Mouse (Mus musculus) CH12.LX (cell line): ENCODE data around the gene Padi6. TPM values are rescaled to one million over a fixed set of nuclear protein-coding genes. Genes with fewer than 3 reads are reported as not detected.

Source experiments
- DNase-seq: peaks from one replicate; pipeline ENCODE4 v3.0.0-alpha.2; 2013; ENCODE audit errors: extremely low read depth
- H3K27ac ChIP-seq: 2 replicates; pipeline ENCODE4 v1.5.1; 2012; ENCODE audit warnings: low read depth, mild to moderate bottlenecking, control low read depth, moderate library complexity; ENCODE audit not compliant: insufficient read depth
- H3K27me3 ChIP-seq: replicated peaks from 2 replicates; pipeline ENCODE3; 2012; ENCODE audit warnings: inconsistent platforms
- H3K36me3 ChIP-seq, 2 experiments: replicated peaks in 1 of 2; 2 replicates each; pipeline versions ENCODE3 to v1.6.1; 2012; ENCODE audit warnings: inconsistent platforms in 1 of 2, low read length in 1 of 2, mild to moderate bottlenecking in 1 of 2, mixed read lengths in 1 of 2, moderate library complexity in 1 of 2; ENCODE audit not compliant: control insufficient read depth in 1 of 2, insufficient read depth in 1 of 2
- H3K4me1 ChIP-seq, 2 experiments: 2 replicates each; pipeline ENCODE4 v1.6.1; 2012; ENCODE audit warnings: inconsistent platforms in 1 of 2, moderate library complexity in 1 of 2; ENCODE audit not compliant: insufficient read depth in 2 of 2, control insufficient read depth in 1 of 2
- H3K4me2 ChIP-seq: 2 replicates; pipeline ENCODE4 v1.6.1; 2012; ENCODE audit warnings: low read depth, mild to moderate bottlenecking, control low read depth; ENCODE audit not compliant: poor library complexity, insufficient read depth, severe bottlenecking
- H3K4me3 ChIP-seq, 3 experiments: fragments of 150-350 bp in 1 of 3; sonication (generic) in 1 of 3; replicated peaks in 1 of 3; 2 replicates each; pipeline versions ENCODE3 to v1.5.1; 2011 to 2012; ENCODE audit warnings: low read depth in 2 of 3, low read length in 2 of 3, mild to moderate bottlenecking in 2 of 3, moderate library complexity in 2 of 3, control low read depth in 1 of 3, improper control_type of control experiment in 1 of 3, inconsistent platforms in 1 of 3, mixed read lengths in 1 of 3; ENCODE audit not compliant: poor library complexity in 1 of 3
- H3K79me2 ChIP-seq: replicated peaks from 2 replicates; pipeline ENCODE4 v1.6.1; 2012; ENCODE audit warnings: mild to moderate bottlenecking, moderate library complexity; ENCODE audit not compliant: control insufficient read depth, poor library complexity, insufficient read depth, severe bottlenecking; ENCODE audit errors: extremely low read depth
- H3K9ac ChIP-seq: 2 replicates; pipeline ENCODE4 v1.6.1; 2012; ENCODE audit warnings: low read depth, mild to moderate bottlenecking, control low read depth, moderate library complexity; ENCODE audit not compliant: insufficient read depth
- H3K9me3 ChIP-seq: replicated peaks from 2 replicates; pipeline ENCODE3; 2012; ENCODE audit warnings: low read length, inconsistent platforms, mixed read lengths
- BHLHE40 ChIP-seq: IDR thresholded peaks from 2 replicates; pipeline ENCODE4 v1.6.1; 2011; ENCODE audit warnings: mild to moderate bottlenecking, low read depth, low read length, improper control_type of control experiment
- CHD1 ChIP-seq: IDR thresholded peaks from 2 replicates; pipeline ENCODE4 v1.6.1; 2012; ENCODE audit warnings: low read depth, low read length, improper control_type of control experiment, inconsistent platforms
- CTCF ChIP-seq, 2 experiments: IDR thresholded peaks in 1 of 2; conservative IDR thresholded peaks in 1 of 2; 2 replicates each; pipeline ENCODE4 v1.5.1; 2011 to 2012; ENCODE audit warnings: low read depth in 2 of 2, low read length in 2 of 2, improper control_type of control experiment in 1 of 2, inconsistent platforms in 1 of 2, mild to moderate bottlenecking in 1 of 2, moderate library complexity in 1 of 2
- ELF1 ChIP-seq: IDR thresholded peaks from 2 replicates; pipeline ENCODE4 v1.6.1; 2014; ENCODE audit warnings: low read depth, mild to moderate bottlenecking, inconsistent platforms, low read length, improper control_type of control experiment
- EP300 ChIP-seq: IDR thresholded peaks from 2 replicates; pipeline ENCODE4 v1.6.1; 2011; ENCODE audit warnings: low read length, improper control_type of control experiment
- GABPA ChIP-seq: IDR thresholded peaks from 2 replicates; pipeline ENCODE4 v1.6.1; 2012; ENCODE audit warnings: low read depth, low read length, improper control_type of control experiment, inconsistent platforms; ENCODE audit not compliant: insufficient replicate concordance
- HCFC1 ChIP-seq: IDR thresholded peaks from 2 replicates; pipeline ENCODE4 v1.6.1; 2012; ENCODE audit warnings: low read depth, mild to moderate bottlenecking, inconsistent platforms, low read length, improper control_type of control experiment
- IRF4 ChIP-seq: IDR thresholded peaks from 2 replicates; pipeline ENCODE4 v1.6.1; 2014; ENCODE audit warnings: low read depth, mild to moderate bottlenecking, inconsistent platforms, low read length, improper control_type of control experiment
- JUN ChIP-seq: IDR thresholded peaks from 2 replicates; pipeline ENCODE4 v1.6.1; 2011; ENCODE audit warnings: low read depth, mild to moderate bottlenecking, low read length, improper control_type of control experiment, moderate library complexity; ENCODE audit not compliant: insufficient read depth
- MAFK ChIP-seq: IDR thresholded peaks from 2 replicates; pipeline ENCODE4 v1.6.1; 2011; ENCODE audit warnings: low read length, improper control_type of control experiment; ENCODE audit not compliant: insufficient replicate concordance
- MAX ChIP-seq: IDR thresholded peaks from 2 replicates; pipeline ENCODE4 v1.6.1; 2011; ENCODE audit warnings: low read length, improper control_type of control experiment
- MAZ ChIP-seq: IDR thresholded peaks from 2 replicates; pipeline ENCODE4 v1.6.1; 2012; ENCODE audit warnings: low read depth, mild to moderate bottlenecking, inconsistent platforms, low read length, improper control_type of control experiment, moderate library complexity
- MXI1 ChIP-seq: IDR thresholded peaks from 2 replicates; pipeline ENCODE4 v1.6.1; 2011; ENCODE audit warnings: mild to moderate bottlenecking, low read depth, low read length, improper control_type of control experiment
- MYC ChIP-seq: IDR thresholded peaks from 2 replicates; pipeline ENCODE4 v1.6.1; 2011; ENCODE audit warnings: low read depth, mild to moderate bottlenecking, improper control_type of control experiment, low read length
- NELFE ChIP-seq: IDR thresholded peaks from 2 replicates; pipeline ENCODE4 v1.6.1; 2011; ENCODE audit warnings: low read depth, low read length, improper control_type of control experiment
- POLR2A ChIP-seq: IDR thresholded peaks from 2 replicates; pipeline ENCODE4 v1.6.1; 2011; ENCODE audit warnings: low read depth, mild to moderate bottlenecking, improper control_type of control experiment, low read length
- POLR2AphosphoS2 ChIP-seq: IDR thresholded peaks from 2 replicates; pipeline ENCODE4 v1.6.1; 2011; ENCODE audit warnings: low read depth, low read length, improper control_type of control experiment
- RAD21 ChIP-seq: IDR thresholded peaks from 2 replicates; pipeline ENCODE4 v1.6.1; 2011; ENCODE audit warnings: low read depth, mild to moderate bottlenecking, low read length, improper control_type of control experiment, moderate library complexity
- SMC3 ChIP-seq: IDR thresholded peaks from 2 replicates; pipeline ENCODE4 v1.6.1; 2011; ENCODE audit warnings: low read depth, low read length, improper control_type of control experiment
- TCF12 ChIP-seq: IDR thresholded peaks from 2 replicates; pipeline ENCODE4 v1.6.1; 2014; ENCODE audit warnings: low read depth, mild to moderate bottlenecking, inconsistent platforms, low read length, improper control_type of control experiment
- UBTF ChIP-seq: IDR thresholded peaks from 2 replicates; pipeline ENCODE4 v1.6.1; 2012; ENCODE audit warnings: low read depth, mild to moderate bottlenecking, inconsistent platforms, low read length, improper control_type of control experiment, moderate library complexity
- ZC3H11A ChIP-seq: IDR thresholded peaks from 2 replicates; pipeline ENCODE4 v1.6.1; 2012; ENCODE audit warnings: low read depth, mild to moderate bottlenecking, inconsistent platforms, low read length, improper control_type of control experiment
- ZNF384 ChIP-seq: IDR thresholded peaks from 2 replicates; pipeline ENCODE4 v1.6.1; 2012; ENCODE audit warnings: low read depth, low read length, improper control_type of control experiment, inconsistent platforms
- dilution Hi-C: fragments of 300-500 bp; cut with MboI; formaldehyde crosslinking; loops from 2 replicates; pipeline ENCODE4 v1.14.3; 2020; ENCODE audit warnings: low sequenced_read_pairs; ENCODE audit not compliant: extremely low pct_unique_long_range_greater_than_20kb, extremely low pct_ligation_motif_present
- in situ Hi-C: fragments of 300-500 bp; cut with MboI; formaldehyde crosslinking; loops from 3 replicates; pipeline ENCODE4 v1.14.3; 2019; ENCODE audit warnings: low sequenced_read_pairs, low pct_ligation_motif_present, low pct_unique_long_range_greater_than_20kb, mixed read lengths
- polyA plus RNA-seq: library from polyadenylated mRNA; unstranded; fragments of >175 nt; gene quantifications from 2 replicates; pipeline ENCODE4 v1.2.1, GENCODE M21; 2012; ENCODE audit warnings: low read depth; ENCODE audit not compliant: insufficient read length
- total RNA-seq, 2 experiments: library from RNA; depleted of rRNA; stranded (reverse); fragments of 300-350 nt in 1 of 2; fragments of >200 nt in 1 of 2; gene quantifications; 2 replicates each; pipeline ENCODE4 v1.2.3; 2012 to 2014

The Padi6 gene
- total and polyA plus RNA-seq, 3 experiments, result not detected

GRCm38 (mm10) chr4:140763158-140763557 is 20.7 kb upstream of the Padi6 start:
- TF ChIP-seq HCFC1 (no peak), MAX (no peak), JUN (no peak), BHLHE40 (peak; percentile 85), RAD21 (peak; percentile 47), GABPA (no peak), SMC3 (peak; percentile 52), MAFK (no peak), CTCF (conservative IDR thresholded peaks at IDR 0.05 in 1 of 2, IDR thresholded peaks at IDR 0.05 in 1 of 2; ENCODE audit: low read depth in 2 of 2, low read length in 2 of 2) (peak in 1 of 2 experiments; percentile 71; a peak in 3 of 4 replicates)
- TF ChIP-seq, all 38 proteins: peak for 4
- dilution Hi-C loops, result no loop called here
- in situ Hi-C loops, result no loop called here
- no peak overlapping the region for H3K9ac ChIP-seq
- no peak overlapping the region for H3K4me3 ChIP-seq
- H3K4me1 ChIP-seq, result no peaks in the 10 kb centered on the region
- H3K27ac ChIP-seq, result no peak overlapping the region
- no peaks in the 10 kb centered on the region for H3K9me3 ChIP-seq
- no peaks in the 10 kb centered on the region for H3K36me3 ChIP-seq
- H3K4me2 ChIP-seq, result no peak overlapping the region
- no peaks in the 10 kb centered on the region for H3K79me2 ChIP-seq
- H3K27me3 ChIP-seq, result peaks cover 81% of the 10 kb centered on the region
- peak; percentile 51 for DNase-seq

GRCm38 (mm10) chr4:140761601-140762000 is 19.2 kb upstream of the Padi6 start:
- H3K27me3 ChIP-seq, result peaks cover 84% of the 10 kb centered on the region
- H3K36me3 ChIP-seq, result no peaks in the 10 kb centered on the region
- H3K4me1 ChIP-seq, result no peaks in the 10 kb centered on the region
- H3K4me2 ChIP-seq, result no peak overlapping the region
- no peak for TF ChIP-seq NELFE
- no peak for TF ChIP-seq UBTF
- TF ChIP-seq ELF1, result no peak
- TF ChIP-seq JUN, result no peak
- no peak for TF ChIP-seq MXI1
- TF ChIP-seq ZC3H11A, result no peak
- no peak for TF ChIP-seq EP300
- TF ChIP-seq IRF4, result no peak
- no peak for TF ChIP-seq MAZ
- TF ChIP-seq ZNF384, result no peak
- TF ChIP-seq TCF12, result no peak
- no peak for TF ChIP-seq HCFC1
- TF ChIP-seq POLR2A, result no peak
- no peak for TF ChIP-seq CHD1
- TF ChIP-seq MYC, result no peak
- TF ChIP-seq POLR2AphosphoS2, result no peak
- no peak for TF ChIP-seq BHLHE40
- TF ChIP-seq, all 38 proteins: peak for 0
- no peak for DNase-seq
- no peaks in the 10 kb centered on the region for H3K9me3 ChIP-seq
- no peaks in the 10 kb centered on the region for H3K79me2 ChIP-seq
- H3K27ac ChIP-seq, result no peak overlapping the region
- no peak overlapping the region for H3K4me3 ChIP-seq
- no peak overlapping the region for H3K9ac ChIP-seq
- dilution Hi-C loops, result no loop called here
- in situ Hi-C loops, result no loop called here
